Mouse (Mus musculus) skeletal muscle tissue, adult 2 months (tissue): ENCODE data around the gene Polr1e.
"Not testable (repeated sequence)": the region's sequence is repeated elsewhere in the genome, so short reads cannot be mapped to it uniquely, and the experiment has no call there.

Source experiments
- DNase-seq: peaks from one replicate; pipeline ENCODE4 v3.0.0-alpha.2; 2012; ENCODE audit warnings: low read depth, low spot score

The Polr1e gene

GRCm38 (mm10) chr4:45018452-45018980, at the start of gene Polr1e:
TSS of gene Polr1e (plus strand) at chr4:45018583.
- peak; percentile 77 for DNase-seq

DNA sequence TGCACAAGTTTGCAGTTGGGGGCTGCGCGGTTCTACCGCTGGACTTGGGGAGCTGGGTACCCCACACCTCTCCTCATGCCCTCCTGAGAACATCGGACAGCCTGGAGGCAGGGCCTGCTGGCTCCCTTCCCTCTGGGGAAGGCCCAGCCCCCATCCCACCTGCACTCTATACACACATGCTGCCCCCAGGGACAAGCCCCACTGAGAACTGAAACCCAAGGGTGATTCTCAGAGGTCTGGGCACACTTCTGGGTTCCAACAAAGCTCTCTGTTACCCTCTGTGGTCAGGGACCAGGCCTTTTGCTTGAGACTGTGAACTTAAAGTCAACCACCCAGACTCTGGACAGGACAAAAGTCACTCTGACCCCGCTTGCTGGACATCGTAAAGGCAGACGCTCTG, 48.3 kb upstream of the Polr1e start:
- DNase-seq = no peak

- peak; percentile 52 for DNase-seq
Observed at GRCm38 (mm10) chr4:44970612-44971110, 47.7 kb upstream of the Polr1e start.

DNA sequence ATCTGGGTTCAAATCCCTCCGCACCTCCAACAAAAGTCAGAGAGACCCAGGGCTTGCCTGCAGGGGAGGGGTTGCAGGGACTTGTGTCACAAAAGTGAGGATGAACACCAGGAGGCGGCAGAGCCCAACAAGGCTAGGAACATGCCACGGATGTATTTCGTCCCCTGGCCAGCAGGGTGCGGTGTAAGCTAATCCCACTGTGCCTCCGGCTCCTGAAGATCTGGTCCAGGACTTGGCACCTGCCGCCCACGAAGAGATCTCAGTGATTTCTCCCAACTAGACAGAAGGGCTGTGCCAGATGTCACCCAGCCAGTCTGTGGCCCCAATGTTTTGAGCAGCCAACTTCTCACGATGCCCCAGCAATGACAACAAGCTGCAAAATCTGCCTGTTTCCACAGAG, 44.9 kb upstream of the Polr1e start:
- peak; percentile 67 for DNase-seq

DNA sequence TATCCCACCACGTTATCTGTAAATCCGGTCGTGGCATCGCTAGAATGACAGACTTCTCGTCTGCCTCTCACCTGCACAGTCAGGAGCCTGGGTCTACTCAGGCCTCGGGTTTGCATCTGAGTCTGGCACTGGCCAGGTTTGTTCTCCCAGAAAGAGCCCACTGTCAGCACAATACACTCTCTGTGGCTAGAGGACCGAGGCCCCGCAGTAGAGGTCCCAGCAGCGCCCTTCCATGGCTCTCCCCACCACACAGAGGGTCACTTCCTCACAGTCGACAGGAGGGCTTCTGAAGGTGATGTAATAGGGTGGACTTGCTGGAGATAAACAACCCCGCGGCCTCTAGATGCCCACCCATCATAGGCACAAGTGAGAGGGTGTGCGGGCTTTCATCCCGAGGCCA, 44.5 kb upstream of the Polr1e start:
- no peak for DNase-seq

DNA sequence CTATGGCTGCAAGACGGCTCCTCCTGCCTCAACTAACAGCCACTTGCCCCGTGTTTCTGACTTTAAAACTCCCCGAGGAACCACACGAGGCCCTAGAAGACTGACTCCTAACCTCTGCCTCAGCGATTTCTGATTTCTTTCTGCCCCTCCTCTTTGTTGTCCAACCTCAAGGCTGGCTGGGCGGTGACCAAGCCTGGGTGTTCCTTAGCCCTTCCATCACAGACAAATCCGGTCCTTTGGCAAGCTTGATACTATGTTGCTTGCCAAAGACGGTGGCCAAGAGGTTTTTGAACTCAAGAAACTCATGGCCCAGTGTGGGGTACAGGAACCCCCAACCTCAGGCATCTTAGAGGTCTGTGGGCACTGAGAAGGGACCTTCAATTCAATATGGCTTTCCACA, 44.1 kb upstream of the Polr1e start:
- DNase-seq = no peak

DNA sequence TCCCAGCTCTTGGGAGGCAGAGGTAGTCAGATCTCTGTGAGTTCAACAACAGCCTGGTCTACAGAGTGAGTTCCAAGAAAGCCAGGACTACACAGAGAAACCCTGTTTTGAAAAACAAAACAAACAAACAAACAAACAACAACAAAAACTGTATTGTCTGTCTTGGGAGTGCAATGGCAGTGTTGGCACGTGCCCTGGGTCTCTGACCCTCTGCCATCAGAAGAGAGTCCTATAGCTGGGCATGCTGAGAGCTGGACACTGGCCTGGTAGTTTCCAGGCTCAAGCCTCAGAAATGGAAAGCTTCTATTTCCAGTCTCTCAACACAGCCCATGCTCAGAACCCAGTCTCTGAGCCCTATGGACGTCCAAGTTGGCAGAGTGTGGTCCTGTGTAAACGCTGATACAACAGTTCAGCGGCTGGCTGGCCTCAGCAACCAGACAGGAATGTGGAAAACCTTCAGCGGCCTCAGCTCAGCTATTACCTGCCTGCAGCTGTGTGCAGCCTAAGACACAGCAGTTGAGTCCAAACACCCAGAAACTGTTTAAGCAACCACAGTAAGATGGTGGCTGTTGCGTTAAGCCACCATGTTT, 42.3 kb upstream of the Polr1e start:
- DNase-seq = no peak

- DNase-seq = no peak
Observed at GRCm38 (mm10) chr4:44976921-44977710, 41.3 kb upstream of the Polr1e start.

GRCm38 (mm10) chr4:44978175-44978574, 40.2 kb upstream of the Polr1e start:
- no peak for DNase-seq

GRCm38 (mm10) chr4:44979794-44980338, 38.5 kb upstream of the Polr1e start:
- no peak for DNase-seq

DNA sequence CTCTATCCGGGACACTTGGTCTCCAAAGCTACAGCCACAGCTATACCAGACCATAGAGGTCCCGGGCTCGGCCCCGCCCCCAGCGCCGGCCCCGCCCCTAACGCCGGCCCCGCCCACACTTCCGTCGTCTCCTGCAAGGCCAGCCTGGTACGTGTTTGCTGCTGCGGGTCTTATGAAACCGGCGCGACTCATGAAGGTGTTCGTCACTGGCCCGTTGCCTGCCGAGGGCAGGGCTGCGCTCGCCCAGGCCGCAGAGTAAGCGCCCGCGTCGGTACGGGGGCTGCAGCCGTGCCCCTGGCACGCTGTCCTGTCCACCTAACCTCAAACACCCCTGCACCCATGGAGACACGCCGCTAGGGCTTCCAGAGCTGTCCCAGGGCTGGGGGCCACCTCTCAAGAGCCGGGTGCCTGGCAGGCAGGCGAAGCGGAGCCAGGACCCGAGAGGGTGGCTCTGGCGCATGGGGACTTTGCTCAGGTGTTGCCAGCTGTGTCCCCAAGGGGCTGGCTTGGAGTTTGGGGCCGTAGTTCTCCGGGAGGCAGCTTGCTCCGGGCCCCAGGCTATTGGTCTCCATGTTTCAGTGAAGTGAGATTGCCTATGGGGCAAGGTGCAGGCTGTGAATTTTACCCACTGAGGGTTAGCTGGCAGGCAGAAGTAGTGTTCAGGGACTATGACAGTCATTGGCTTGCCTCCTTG, 37.0 kb upstream of the Polr1e start, which contains the start of gene Grhpr:
Grhpr (plus strand) TSS at position 116 of the 694 bp plus-strand sequence.
- DNase-seq = peak; percentile 86

DNA sequence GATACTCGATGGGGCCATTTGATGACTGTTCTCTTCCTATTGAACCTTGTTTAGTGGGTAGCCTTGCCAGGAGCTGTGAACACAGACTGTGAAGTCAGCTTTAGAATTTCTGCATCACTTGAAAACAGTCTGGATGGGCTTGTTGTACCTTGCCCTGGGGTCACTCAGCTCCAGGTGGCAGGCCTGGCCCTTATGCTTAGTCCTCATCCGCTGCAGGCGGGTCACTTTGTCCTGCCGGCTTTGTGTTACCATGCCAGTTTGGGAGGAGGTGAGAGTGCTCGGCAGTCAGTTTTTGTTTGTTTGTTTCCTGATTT, 36.5 kb upstream of the Polr1e start:
- DNase-seq = no peak

DNA sequence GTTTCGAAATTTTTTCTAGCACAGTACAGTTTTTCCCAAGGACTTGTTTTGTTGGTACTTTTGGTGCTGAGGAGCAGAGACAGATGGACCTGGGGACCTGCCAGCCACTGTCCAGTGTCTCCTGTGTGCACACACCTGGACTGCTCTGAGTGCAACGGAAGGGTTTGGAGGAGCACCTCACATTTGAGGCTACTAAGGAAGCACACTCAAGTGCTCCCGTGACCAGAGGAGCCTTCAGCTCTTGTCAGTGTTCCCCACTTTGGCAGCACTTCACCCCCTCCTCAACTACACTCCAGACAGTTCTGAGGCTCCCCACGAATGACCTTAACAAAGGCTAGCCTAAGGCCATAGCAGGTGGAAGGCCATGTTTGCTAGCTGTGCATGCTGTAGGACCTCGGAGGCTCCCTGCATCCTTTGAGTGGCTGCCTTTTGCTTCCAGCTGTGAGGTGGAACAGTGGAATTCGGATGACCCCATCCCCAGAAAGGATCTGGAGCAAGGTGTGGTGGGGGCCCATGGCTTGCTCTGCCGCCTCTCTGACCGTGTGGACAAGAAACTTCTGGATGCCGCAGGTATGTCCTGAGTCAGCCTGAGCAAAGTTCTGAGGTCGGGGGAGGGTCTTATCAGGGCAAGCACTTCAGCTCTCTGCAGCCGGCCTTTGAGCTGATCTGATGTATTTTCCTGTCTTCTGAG, 35.8 kb upstream of the Polr1e start:
- no peak for DNase-seq

- no peak for DNase-seq
Observed at GRCm38 (mm10) chr4:44983131-44983740, 35.1 kb upstream of the Polr1e start.

DNA sequence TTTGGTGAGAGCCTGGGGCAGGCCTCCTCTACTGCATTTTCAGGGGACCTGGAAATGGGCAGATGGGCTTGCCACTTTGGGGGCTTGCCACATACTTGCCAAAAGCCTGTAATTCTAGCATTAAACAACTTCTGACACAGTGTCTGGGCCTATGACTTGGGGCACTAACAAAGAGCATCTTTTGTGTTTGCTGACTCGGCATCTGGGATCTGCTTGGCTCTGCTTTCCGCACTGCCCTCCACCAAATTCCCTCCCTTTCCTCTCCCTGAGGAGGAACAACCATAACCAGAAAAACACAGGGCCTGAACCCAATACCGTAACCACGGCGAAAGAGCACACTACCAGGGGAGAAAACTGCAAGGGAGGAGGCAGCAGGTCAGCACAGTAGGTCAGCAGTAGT, 27.8 kb upstream of the Polr1e start:
- no peak for DNase-seq

DNA sequence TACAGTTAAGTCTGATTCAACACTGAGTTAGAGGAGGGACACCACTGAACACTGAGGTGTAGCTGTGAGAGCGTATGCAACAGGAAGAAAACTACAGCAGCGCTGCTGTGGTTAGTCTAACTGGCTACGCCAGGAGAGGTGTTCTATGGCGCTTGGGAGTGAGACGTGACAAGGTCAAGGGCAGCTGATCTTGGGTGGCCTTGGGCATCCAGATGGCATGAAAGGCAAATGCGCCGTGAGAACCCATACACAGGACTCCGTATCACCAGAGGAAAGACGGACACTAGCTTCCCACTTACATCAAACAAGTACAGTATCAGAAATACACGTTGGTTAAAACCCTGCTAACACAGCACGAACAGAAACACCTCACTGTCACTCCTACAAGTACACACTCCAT, 26.1 kb upstream of the Polr1e start:
- DNase-seq = not testable (repeated sequence)

DNA sequence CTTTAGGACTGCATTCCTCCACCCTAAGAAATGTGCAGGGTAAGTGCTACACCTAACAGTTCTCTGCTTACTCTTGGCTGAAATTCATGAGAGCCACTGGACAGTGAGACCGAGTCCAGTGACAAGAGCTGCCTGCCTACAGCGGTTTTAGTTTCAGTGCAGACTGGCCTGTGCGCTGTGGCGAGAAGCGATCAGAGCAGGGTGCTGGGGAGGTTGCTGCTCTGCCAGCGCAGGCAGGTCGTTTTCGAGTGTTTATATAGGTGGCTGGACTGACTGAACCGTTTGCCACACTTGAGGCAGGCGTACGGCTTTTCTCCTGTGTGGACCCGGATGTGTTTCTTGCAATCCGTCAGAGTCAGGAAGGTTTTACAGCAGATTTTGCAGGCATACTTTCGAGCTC, 25.2 kb upstream of the Polr1e start:
- DNase-seq = not testable (repeated sequence)

GRCm38 (mm10) chr4:44993847-44994246, 24.5 kb upstream of the Polr1e start:
- DNase-seq = no peak

DNA sequence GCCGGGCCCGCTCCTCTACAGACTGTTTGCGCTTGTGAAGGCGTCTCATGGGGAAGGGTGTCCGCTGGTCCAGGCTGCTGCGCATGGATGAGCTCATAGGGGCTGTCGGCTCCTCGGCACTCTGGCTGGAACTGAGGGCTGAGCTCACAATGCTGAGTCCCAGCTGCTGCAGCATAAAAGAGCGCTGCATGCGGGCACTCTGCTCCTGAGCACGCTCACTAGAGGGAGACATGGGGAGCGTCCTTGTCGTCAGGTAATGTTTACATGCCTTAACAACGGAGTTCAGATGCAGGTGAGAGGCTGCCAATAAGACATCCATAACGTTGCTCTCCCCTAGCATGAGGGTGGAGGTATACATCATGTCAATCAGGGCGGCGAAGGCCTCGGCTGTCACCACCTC, 23.6 kb upstream of the Polr1e start:
- no peak for DNase-seq

GRCm38 (mm10) chr4:44998071-44998470, 20.3 kb upstream of the Polr1e start:
- DNase-seq = no peak

- no peak for DNase-seq
Observed at GRCm38 (mm10) chr4:45000001-45000400, 18.4 kb upstream of the Polr1e start.
